Comparison of ENCODE assay signal across 27 mouse cellular contexts in genomic region chr3:152842648-152843047, GRCm38 (mm10).
"Had no signal": no experiment of that assay in that cellular context is flagged by ENCODE, and none has a peak within 500 bp of the region (broad histone marks: within the 10 kb centered on the region; RNA-seq: fewer than 3 reads in every experiment).

No protein-coding gene starts in this region.

- H3K4me3 ChIP-seq: gastrocnemius, adult 2 months; heart, embryonic 10.5 days; heart, embryonic 12.5 days; hindbrain, embryonic 10.5 days; hindbrain, embryonic 12.5 days; hindbrain, embryonic 15.5 days; intestine, embryonic 15.5 days; left cerebral cortex, adult 2 months; limb, embryonic 10.5 days; limb, embryonic 12.5 days; liver, embryonic 13.5 days; liver, embryonic 15.5 days had no signal

- H3K9ac ChIP-seq: heart, embryonic 12.5 days; hindbrain, embryonic 12.5 days; hindbrain, embryonic 15.5 days; intestine, embryonic 15.5 days; limb, embryonic 12.5 days; liver, embryonic 13.5 days; liver, embryonic 15.5 days; liver, postnatal 0 days had no signal

- H3K27ac ChIP-seq: gastrocnemius, adult 2 months; heart, embryonic 10.5 days; hindbrain, embryonic 12.5 days; intestine, embryonic 15.5 days; limb, embryonic 10.5 days; limb, embryonic 12.5 days; liver, embryonic 13.5 days; liver, embryonic 15.5 days had no signal

- DNase-seq: gastrocnemius, adult 2 months; gastrocnemius, postnatal 10 days; gastrocnemius, postnatal 25 days; heart, adult 18-20 months; heart, postnatal 10 days; heart, postnatal 4 days; kidney, adult 18-20 months; kidney, adult 8-10 months; kidney, postnatal 10 days; kidney, postnatal 25 days; kidney, postnatal 4 days; liver; liver, embryonic 13.5 days; liver, postnatal 0 days had no signal

- H3K4me2 ChIP-seq: heart, embryonic 12.5 days; hindbrain, embryonic 12.5 days; hindbrain, embryonic 15.5 days; intestine, embryonic 15.5 days; limb, embryonic 12.5 days; liver, embryonic 11.5 days; liver, embryonic 13.5 days; liver, embryonic 15.5 days had no signal

- H3K4me1 ChIP-seq: heart, embryonic 12.5 days; intestine, embryonic 15.5 days; limb, embryonic 10.5 days; limb, embryonic 12.5 days; liver, embryonic 13.5 days; liver, embryonic 15.5 days had no signal

- H3K36me3 ChIP-seq: heart, embryonic 10.5 days; heart, embryonic 12.5 days; hindbrain, embryonic 10.5 days; hindbrain, embryonic 12.5 days; hindbrain, embryonic 15.5 days; intestine, embryonic 15.5 days; limb, embryonic 10.5 days; limb, embryonic 12.5 days; liver, embryonic 13.5 days; liver, embryonic 15.5 days had no signal

- ATAC-seq: inflammation-experienced regulatory T-cells, adult 6 months; intestine, embryonic 15.5 days; intestine, postnatal 0 days; liver, postnatal 0 days had no signal

- H3K27me3 ChIP-seq: heart, embryonic 12.5 days; hindbrain, embryonic 12.5 days; hindbrain, embryonic 15.5 days; intestine, embryonic 15.5 days; limb, embryonic 12.5 days; liver, embryonic 13.5 days; liver, embryonic 15.5 days had no signal

- H3K9me3 ChIP-seq: heart, embryonic 10.5 days; heart, embryonic 12.5 days; hindbrain, embryonic 10.5 days; hindbrain, embryonic 12.5 days; hindbrain, embryonic 15.5 days; intestine, embryonic 15.5 days; limb, embryonic 10.5 days; limb, embryonic 12.5 days; liver, embryonic 13.5 days; liver, embryonic 15.5 days had no signal
